Mouse (Mus musculus) ES-CJ7 (cell line): ENCODE results near the gene Cdhr1.
A peak's percentile ranks its signal among the peaks of the same experiment; 100 is the strongest.

Experiments used
- DNase-seq: peaks from one replicate; pipeline ENCODE4 v3.0.0; 2011; ENCODE audit warnings: low read depth, low spot score

Gene Cdhr1

GRCm38 (mm10) chr14:37097956-37098530 lies at the start of gene Cdhr1:
Gene Cdhr1 (minus strand): TSS chr14:37098347.
- DNase-seq, result peak; percentile 87

- DNase-seq, result no peak
Measured at GRCm38 (mm10) chr14:37139051-37139710, 41.0 kb upstream of the Cdhr1 start.

GRCm38 (mm10) chr14:37137596-37137995 lies 39.4 kb upstream of the Cdhr1 start:
- DNase-seq, result peak; percentile 50

- DNase-seq, result no peak
Measured at GRCm38 (mm10) chr14:37136110-37136509, 38.0 kb upstream of the Cdhr1 start.

- DNase-seq, result no peak
Measured at GRCm38 (mm10) chr14:37135671-37136070, 37.5 kb upstream of the Cdhr1 start.

- peak; percentile 98 for DNase-seq
Measured at GRCm38 (mm10) chr14:37135127-37135593, 37.0 kb upstream of the Cdhr1 start, which contains the start of gene Ghitm. Gene Ghitm (minus strand): TSS chr14:37135272.

GRCm38 (mm10) chr14:37134304-37135126 lies 36.4 kb upstream of the Cdhr1 start:
- DNase-seq, result peak; percentile 35

GRCm38 (mm10) chr14:37127652-37128051 lies 29.5 kb upstream of the Cdhr1 start:
- DNase-seq, result peak; percentile 68

GRCm38 (mm10) chr14:37119233-37119632 lies 21.1 kb upstream of the Cdhr1 start:
- no peak for DNase-seq

- no peak for DNase-seq
Measured at GRCm38 (mm10) chr14:37113922-37114321, 15.8 kb upstream of the Cdhr1 start, which contains the start of gene 2610528A11Rik. Gene 2610528A11Rik (minus strand): TSS chr14:37114022.

GRCm38 (mm10) chr14:37112931-37113330 lies 14.8 kb upstream of the Cdhr1 start:
- DNase-seq, result no peak

- DNase-seq, result no peak
Measured at GRCm38 (mm10) chr14:37111371-37111770, 13.2 kb upstream of the Cdhr1 start.

- DNase-seq, result no peak
Measured at GRCm38 (mm10) chr14:37110456-37110855, 12.3 kb upstream of the Cdhr1 start.

- peak; percentile 18 for DNase-seq
Measured at GRCm38 (mm10) chr14:37109975-37110374, 11.8 kb upstream of the Cdhr1 start.

- no peak for DNase-seq
Measured at GRCm38 (mm10) chr14:37109460-37109859, 11.3 kb upstream of the Cdhr1 start.

GRCm38 (mm10) chr14:37105846-37106245 lies 7.7 kb upstream of the Cdhr1 start:
- no peak for DNase-seq

- DNase-seq, result no peak
Measured at GRCm38 (mm10) chr14:37104747-37105146, 6.6 kb upstream of the Cdhr1 start.

GRCm38 (mm10) chr14:37102484-37102883 lies 4.3 kb upstream of the Cdhr1 start:
- no peak for DNase-seq

- no peak for DNase-seq
Measured at GRCm38 (mm10) chr14:37101531-37101930, 3.4 kb upstream of the Cdhr1 start.

- DNase-seq, result peak; percentile 72
Measured at GRCm38 (mm10) chr14:37095556-37095955, 2.6 kb downstream of the Cdhr1 start.

- no peak for DNase-seq
Measured at GRCm38 (mm10) chr14:37094436-37094835, 3.7 kb downstream of the Cdhr1 start.

GRCm38 (mm10) chr14:37083755-37084154 lies 14.4 kb downstream of the Cdhr1 start:
- DNase-seq, result no peak
